Mouse (Mus musculus): ENCODE data around the gene Srpr. TPM values are rescaled to one million over a fixed set of nuclear protein-coding genes. Genes with fewer than 3 reads are reported as not detected.
A peak's percentile ranks its signal among the peaks of the same experiment; 100 is the strongest.

Srpr gene
- total RNA-seq, 2 experiments from 2014 or later = 54.4 to 61.0 TPM

DNA sequence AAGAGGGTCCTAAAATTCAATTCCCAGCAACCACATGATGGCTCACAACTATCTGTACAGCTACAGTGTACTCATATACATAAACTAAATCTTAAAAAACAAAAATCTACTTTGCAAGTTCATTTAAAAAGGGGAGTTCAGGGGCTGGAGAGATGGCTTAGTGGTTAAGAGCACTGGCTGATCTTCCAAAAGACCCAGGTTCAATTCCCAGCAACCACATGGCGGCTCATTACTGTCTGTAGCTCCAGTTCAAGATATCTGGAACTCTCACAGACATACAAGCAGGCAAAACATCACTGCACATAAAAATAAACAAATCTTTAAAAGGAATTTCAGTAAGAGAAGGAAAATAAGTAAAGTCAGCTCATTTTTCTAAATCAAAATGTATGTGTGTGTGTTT, 38.4 kb downstream of the Srpr start:
- intact Hi-C loops (cut with DNase I) = no loop called here
- DNase-seq (ENCODE audit: extremely low spot score in 1 of 2, low spot score in 2 of 2) = no peak

DNA sequence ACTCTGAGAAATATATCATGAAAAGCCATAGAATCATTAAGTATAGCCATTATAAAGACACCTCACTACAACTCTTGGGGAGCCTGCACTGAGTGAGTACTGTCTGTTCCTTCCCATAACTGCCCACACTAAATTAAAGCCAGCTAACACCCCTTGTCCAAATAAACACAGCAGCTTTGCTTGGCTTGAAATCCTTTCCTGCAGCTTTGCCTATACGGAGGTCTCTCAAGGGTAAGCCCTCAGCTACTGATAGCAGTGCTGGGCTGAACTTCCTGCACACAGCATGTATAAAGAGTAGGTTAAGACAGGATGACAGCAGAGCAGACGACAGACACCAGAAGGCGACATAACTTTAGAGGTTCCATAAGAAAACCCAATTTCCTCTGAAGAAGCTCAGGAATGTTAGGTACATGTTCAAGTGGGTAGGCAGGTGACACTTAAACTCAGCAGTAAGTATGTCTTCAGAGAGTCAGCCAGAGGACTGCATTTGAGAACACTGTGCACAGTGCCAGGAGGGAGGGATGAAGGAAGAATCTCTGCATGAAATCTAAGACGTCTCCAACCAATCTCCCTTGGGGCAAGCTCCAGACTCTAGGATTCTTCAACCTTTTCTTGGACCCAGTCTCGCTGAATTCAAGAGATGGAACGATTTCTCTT, 39.1 kb downstream of the Srpr start:
- intact Hi-C loops (cut with DNase I) = no loop called here
- DNase-seq (ENCODE audit: extremely low spot score in 1 of 2, low spot score in 2 of 2) = peak in 1 of 2 experiments; percentile 43

DNA sequence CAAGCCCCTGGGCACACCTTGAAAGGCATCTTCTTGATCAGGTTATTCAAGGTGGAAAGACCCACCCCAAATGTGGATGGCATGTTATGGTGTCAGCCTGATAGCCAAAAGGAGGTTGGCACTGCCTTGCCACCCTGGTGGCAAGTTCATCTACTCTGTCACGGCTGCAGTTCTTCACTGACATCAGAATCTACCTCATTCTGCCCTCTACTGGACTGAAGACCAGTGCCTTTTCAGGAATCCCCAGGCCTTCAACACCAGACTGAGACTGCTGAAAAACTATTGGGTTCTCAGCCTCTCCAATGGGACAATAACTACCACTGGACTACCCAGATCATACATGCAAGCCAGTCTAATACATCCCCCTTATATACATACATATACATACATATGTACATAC, 39.8 kb downstream of the Srpr start:
- intact Hi-C loops (cut with DNase I) = no loop called here
- DNase-seq (ENCODE audit: extremely low spot score in 1 of 2, low spot score in 2 of 2) = no peak

GRCm38 (mm10) chr9:35247405-35247804, 47.4 kb downstream of the Srpr start:
- DNase-seq (ENCODE audit: extremely low spot score in 1 of 2, low spot score in 2 of 2) = no peak
- intact Hi-C loops (cut with DNase I) = no loop called here

DNA sequence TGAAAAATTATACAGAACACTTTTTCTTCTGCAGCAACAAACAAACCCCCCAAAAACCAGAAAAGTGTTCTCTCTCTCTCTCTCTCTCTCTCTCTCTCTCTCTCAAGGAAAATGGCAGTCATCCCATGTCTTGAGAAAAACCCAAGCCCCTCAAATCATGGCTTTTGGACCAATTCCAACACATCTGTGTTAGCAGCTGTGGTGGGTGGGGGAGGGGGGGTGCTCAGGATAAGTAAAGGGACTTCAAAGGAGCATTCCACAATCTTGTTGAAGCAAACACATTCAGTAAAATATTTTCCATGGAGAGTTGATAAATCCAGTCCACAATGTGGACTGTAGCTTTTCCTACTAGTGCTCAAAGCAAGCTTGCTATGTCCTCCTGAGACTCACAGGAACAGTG, 49.5 kb downstream of the Srpr start:
- intact Hi-C loops (cut with DNase I) = no loop called here
- DNase-seq (ENCODE audit: extremely low spot score in 1 of 2, low spot score in 2 of 2) = no peak

GRCm38 (mm10) chr9:35257365-35257764, 57.4 kb downstream of the Srpr start:
- DNase-seq (ENCODE audit: extremely low spot score in 1 of 2, low spot score in 2 of 2) = no peak

GRCm38 (mm10) chr9:35262418-35262817, 62.4 kb downstream of the Srpr start:
- intact Hi-C loops (cut with DNase I) = no loop called here
- DNase-seq (ENCODE audit: extremely low spot score in 1 of 2, low spot score in 2 of 2) = no peak

More at GRCm38 (mm10) chr9:35257365-35257764, 57.4 kb downstream of the Srpr start:
- intact Hi-C loops (cut with DNase I) = no loop called here

GRCm38 (mm10) chr9:35263431-35263830, 63.5 kb downstream of the Srpr start:
- intact Hi-C loops (cut with DNase I) = no loop called here
- DNase-seq (ENCODE audit: extremely low spot score in 1 of 2, low spot score in 2 of 2) = no peak

- no peak for DNase-seq (ENCODE audit: extremely low spot score in 1 of 2, low spot score in 2 of 2)
- intact Hi-C loops (cut with DNase I) = no loop called here
Observed at GRCm38 (mm10) chr9:35264509-35264908, 64.5 kb downstream of the Srpr start.

- peak; percentile 89 to 96 for DNase-seq (ENCODE audit: extremely low spot score in 1 of 2, low spot score in 2 of 2)
- intact Hi-C loops (cut with DNase I) = no loop called here
Observed at GRCm38 (mm10) chr9:35267146-35267975, 67.4 kb downstream of the Srpr start, which contains the start of the genes Fam118b and Rpusd4. Gene Fam118b, minus strand, starts transcription at chr9:35267805. Gene Rpusd4, plus strand, starts transcription at chr9:35267865.

DNA sequence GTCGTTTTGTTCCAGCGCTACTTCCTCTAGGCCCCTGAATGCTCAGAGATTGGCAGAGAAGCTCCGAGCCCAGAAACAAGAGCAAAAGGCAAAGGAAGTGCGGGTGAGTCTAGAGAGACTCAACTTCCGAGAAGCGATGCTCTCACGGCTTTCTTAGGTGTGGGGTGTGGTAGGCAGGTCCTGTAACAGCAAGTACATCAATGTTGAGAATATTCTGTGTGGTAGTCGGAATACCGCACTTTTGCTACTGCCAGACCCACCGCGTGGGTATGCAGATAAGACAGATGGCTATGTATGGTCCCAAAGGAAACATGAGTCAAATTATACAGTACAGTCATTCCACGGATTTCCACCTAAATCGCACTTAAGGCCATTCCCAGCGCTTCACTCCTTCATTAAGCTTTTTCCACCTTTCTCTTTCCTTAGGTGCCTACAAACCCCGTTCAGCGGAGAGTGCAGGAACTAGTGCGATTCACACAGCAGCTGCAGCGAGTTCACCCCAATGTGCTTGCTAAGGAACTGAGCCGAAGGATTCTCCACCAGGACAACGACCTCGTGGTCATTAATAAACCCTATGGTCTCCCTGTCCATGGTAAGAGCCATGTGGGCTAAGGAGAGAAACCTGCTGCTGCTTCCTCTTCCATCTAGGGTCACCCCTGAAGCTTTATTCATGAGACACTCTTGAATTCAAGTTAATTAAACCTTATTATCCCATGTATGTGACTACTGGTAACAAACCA, 68.2 kb downstream of the Srpr start:
- intact Hi-C loops (cut with DNase I) = no loop called here
- no peak for DNase-seq (ENCODE audit: extremely low spot score in 1 of 2, low spot score in 2 of 2)

DNA sequence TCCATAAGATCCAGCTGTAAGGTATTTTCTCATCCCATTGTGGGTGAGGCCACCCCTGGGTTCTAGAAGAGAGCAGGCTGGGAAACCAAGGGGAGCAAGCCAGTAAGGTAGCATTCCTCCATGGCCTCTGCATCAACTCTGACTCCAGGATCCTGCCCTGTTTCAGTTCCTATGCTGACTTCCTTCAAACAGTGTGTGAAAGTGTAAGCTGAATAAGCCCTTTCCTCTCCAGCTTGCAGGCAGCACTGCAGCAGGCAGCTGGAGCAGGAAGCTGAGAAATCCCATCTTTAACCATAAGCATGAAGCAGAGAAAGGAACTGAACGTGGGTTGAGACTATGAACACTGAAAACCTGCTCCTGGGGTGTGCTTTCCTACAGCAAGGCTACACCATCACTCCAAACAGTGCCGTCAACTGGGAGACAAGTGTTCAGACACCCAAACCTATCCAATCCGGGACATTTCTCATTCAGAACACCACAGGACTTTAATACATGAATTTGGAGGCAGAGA, 77.9 kb downstream of the Srpr start:
- no peak for DNase-seq (ENCODE audit: extremely low spot score in 1 of 2, low spot score in 2 of 2)
- intact Hi-C loops (cut with DNase I) = no loop called here

DNA sequence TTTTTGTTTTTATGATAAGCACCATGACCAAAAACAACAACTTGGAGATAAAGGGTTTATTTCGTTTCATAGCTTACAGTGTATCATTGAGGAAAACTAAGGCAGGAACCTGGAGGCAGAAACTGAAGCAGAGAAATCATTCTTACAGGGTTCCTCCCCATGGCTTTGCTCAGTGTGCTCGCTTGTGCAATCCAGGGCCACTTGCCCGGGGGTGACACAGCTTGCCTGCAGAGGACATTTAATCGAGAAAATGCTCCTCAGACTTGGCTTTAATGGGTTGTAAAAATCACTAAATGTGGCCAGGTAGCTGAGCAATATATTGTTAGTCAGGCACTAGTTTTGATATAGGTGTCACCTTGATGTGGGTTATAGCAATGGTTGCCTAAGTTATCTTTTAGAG, 78.5 kb downstream of the Srpr start:
- intact Hi-C loops (cut with DNase I) = no loop called here
- no peak for DNase-seq (ENCODE audit: extremely low spot score in 1 of 2, low spot score in 2 of 2)

- intact Hi-C loops (cut with DNase I) = loop anchor here (2.0 to 5.0 kb wide), 2 partner anchors 140 to 253 kb away; partner anchors contain the start of gene Cdon
- peak in 1 of 2 experiments; percentile 56 for DNase-seq (ENCODE audit: extremely low spot score in 1 of 2, low spot score in 2 of 2)
Observed at GRCm38 (mm10) chr9:35282006-35282850, 82.3 kb downstream of the Srpr start.

GRCm38 (mm10) chr9:35282851-35283200, 82.9 kb downstream of the Srpr start:
- no peak for DNase-seq (ENCODE audit: extremely low spot score in 1 of 2, low spot score in 2 of 2)
- intact Hi-C loops (cut with DNase I) = loop anchor here (2.0 to 5.0 kb wide), 2 partner anchors 139 to 252 kb away; partner anchors contain the start of gene Cdon

DNA sequence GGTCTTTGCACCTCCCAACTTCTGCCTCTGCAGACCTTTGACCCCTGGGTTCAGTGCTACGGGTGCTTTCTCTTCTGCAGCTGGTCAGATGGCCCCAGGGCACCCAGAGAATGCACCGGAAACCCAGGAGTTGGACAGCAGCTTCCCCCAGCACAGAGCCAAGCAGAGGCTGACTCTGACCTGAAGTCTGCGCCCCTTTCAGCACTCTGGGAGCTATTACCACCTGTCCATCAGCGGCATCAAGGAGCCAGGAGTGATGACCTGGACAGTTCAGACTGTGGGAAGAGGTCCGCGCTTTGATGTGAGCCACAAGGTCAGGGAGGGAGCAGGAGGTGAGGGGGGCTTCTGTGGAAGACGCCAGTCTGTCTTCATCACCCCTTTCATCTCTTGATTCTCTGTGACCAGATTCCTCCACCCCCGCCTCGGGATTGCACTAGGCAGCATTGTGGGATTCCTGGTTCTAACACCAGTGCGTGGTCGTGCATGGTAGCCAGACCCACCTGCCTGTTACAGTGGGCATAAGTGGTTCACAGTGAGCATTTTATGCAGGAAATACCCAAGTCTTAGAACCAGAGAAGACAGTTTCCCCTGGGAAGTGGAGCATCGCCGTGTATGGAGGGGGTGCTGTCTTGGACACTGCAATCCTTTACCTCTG, 83.6 kb downstream of the Srpr start:
- intact Hi-C loops (cut with DNase I) = loop anchor here (2.0 to 5.0 kb wide), 2 partner anchors 139 to 251 kb away; partner anchors contain the start of gene Cdon

DNA sequence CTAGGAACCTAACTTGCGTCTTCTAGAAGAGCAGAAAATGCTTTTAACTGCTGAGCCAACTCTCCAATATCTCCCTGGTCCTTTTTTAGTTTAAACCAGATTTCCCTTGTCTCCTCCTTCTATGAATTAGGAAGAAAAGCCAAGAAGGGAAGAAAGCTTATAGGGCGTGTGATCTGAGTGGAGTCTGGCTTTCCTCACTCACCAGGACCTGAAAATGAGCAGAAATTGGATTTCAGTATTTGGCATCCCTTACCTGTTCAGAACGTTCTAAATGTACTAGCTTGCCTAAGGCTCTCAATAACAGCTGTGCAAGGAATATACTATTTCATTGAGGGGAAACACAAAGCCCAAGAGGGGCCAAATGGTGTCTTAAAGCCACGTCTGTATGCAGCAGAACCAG, 84.4 kb downstream of the Srpr start:
- intact Hi-C loops (cut with DNase I) = loop anchor here (5.0 kb wide), 1 partner anchor 138 kb away; the partner anchor contains the start of gene Cdon
- no peak for DNase-seq (ENCODE audit: extremely low spot score in 1 of 2, low spot score in 2 of 2)

More for the DNA sequence above, 83.6 kb downstream of the Srpr start:
- DNase-seq (ENCODE audit: extremely low spot score in 1 of 2, low spot score in 2 of 2) = no peak

DNA sequence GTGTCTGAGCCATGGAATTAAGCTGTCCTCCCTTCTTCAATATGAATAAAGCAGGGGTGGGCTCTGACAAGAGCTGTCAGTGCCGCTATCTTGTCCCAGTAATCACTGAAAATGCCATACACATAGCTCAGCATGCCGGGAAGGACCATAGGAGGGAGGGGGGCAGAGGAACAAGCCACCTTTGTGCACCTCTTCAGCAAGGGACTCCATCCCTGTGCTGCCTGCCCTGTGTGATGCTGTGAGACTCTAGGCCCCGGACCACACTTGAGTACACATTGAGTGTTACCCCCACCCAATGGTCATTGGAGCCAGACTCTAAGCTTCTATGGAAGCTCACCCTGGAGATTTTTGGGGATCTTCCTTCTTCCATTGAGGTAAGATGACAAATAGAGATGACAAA, 86.4 kb downstream of the Srpr start:
- intact Hi-C loops (cut with DNase I) = loop anchor here (5.0 kb wide), 1 partner anchor 236 kb away; no protein-coding TSS in a partner anchor
- no peak for DNase-seq (ENCODE audit: extremely low spot score in 1 of 2, low spot score in 2 of 2)

Data from left cerebral cortex, postnatal 10 days (tissue).